Mouse (Mus musculus) heart, adult 11 months (tissue): Measurements from ENCODE around the gene Zkscan7.
A peak's percentile ranks its signal among the peaks of the same experiment; 100 is the strongest.

Experiments
- DNase-seq: peaks from one replicate; pipeline ENCODE4 v3.0.0; 2022

The Zkscan7 gene

GRCm38 (mm10) chr9:122885385-122885784, at the start of gene Zkscan7:
Gene Zkscan7, plus strand, starts transcription at chr9:122885685.
- DNase-seq, result no peak

- peak; percentile 93 for DNase-seq
Observed at GRCm38 (mm10) chr9:122836126-122836525, 49.4 kb upstream of the Zkscan7 start.

GRCm38 (mm10) chr9:122836790-122837189, 48.7 kb upstream of the Zkscan7 start:
- DNase-seq, result peak; percentile 95

- peak; percentile 86 for DNase-seq
Observed at GRCm38 (mm10) chr9:122837216-122837615, 48.3 kb upstream of the Zkscan7 start.

- peak; percentile 91 for DNase-seq
Observed at GRCm38 (mm10) chr9:122837680-122838079, 47.8 kb upstream of the Zkscan7 start.

- DNase-seq, result no peak
Observed at GRCm38 (mm10) chr9:122843760-122844159, 41.7 kb upstream of the Zkscan7 start, which contains the start of gene Gm35549. Gene Gm35549, minus strand, starts transcription at chr9:122844035.

- DNase-seq, result no peak
Observed at GRCm38 (mm10) chr9:122845621-122846020, 39.9 kb upstream of the Zkscan7 start.

GRCm38 (mm10) chr9:122846156-122846555, 39.3 kb upstream of the Zkscan7 start:
- peak; percentile 97 for DNase-seq

GRCm38 (mm10) chr9:122847811-122848311, 37.6 kb upstream of the Zkscan7 start:
- DNase-seq, result peak; percentile 94

GRCm38 (mm10) chr9:122854526-122854925, 31.0 kb upstream of the Zkscan7 start:
- DNase-seq, result peak; percentile 91

- peak; percentile 90 for DNase-seq
Observed at GRCm38 (mm10) chr9:122855141-122855540, 30.3 kb upstream of the Zkscan7 start.

- DNase-seq, result no peak
Observed at GRCm38 (mm10) chr9:122855617-122856016, 29.9 kb upstream of the Zkscan7 start.

GRCm38 (mm10) chr9:122856716-122857115, 28.8 kb upstream of the Zkscan7 start:
- no peak for DNase-seq

GRCm38 (mm10) chr9:122860752-122861151, 24.7 kb upstream of the Zkscan7 start:
- DNase-seq, result no peak

- DNase-seq, result no peak
Observed at GRCm38 (mm10) chr9:122863731-122864130, 21.8 kb upstream of the Zkscan7 start.

- DNase-seq, result no peak
Observed at GRCm38 (mm10) chr9:122864848-122865247, 20.6 kb upstream of the Zkscan7 start.

- DNase-seq, result peak; percentile 98
Observed at GRCm38 (mm10) chr9:122865697-122866166, 19.8 kb upstream of the Zkscan7 start, which contains the start of gene Zfp445. Gene Zfp445, minus strand, starts transcription at chr9:122866006.

GRCm38 (mm10) chr9:122866192-122866591, 19.3 kb upstream of the Zkscan7 start:
- no peak for DNase-seq

- no peak for DNase-seq
Observed at GRCm38 (mm10) chr9:122872595-122872994, 12.9 kb upstream of the Zkscan7 start.

GRCm38 (mm10) chr9:122874653-122875052, 10.8 kb upstream of the Zkscan7 start:
- no peak for DNase-seq

- DNase-seq, result no peak
Observed at GRCm38 (mm10) chr9:122875145-122875544, 10.3 kb upstream of the Zkscan7 start.

GRCm38 (mm10) chr9:122886372-122887179, 1.1 kb downstream of the Zkscan7 start:
- peak; percentile 96 for DNase-seq

- DNase-seq, result no peak
Observed at GRCm38 (mm10) chr9:122901047-122901446, 15.6 kb downstream of the Zkscan7 start.
